Mouse (Mus musculus) telencephalon, adult 2 months (tissue): Measurements from ENCODE around the gene 1110059E24Rik.
"Not testable (repeated sequence)": the region's sequence is repeated elsewhere in the genome, so short reads cannot be mapped to it uniquely, and the experiment has no call there.

Source experiments
- DNase-seq: peaks from one replicate; pipeline ENCODE4 v3.0.0-alpha.2; 2011; ENCODE audit warnings: low read depth, low spot score

1110059E24Rik gene

GRCm38 (mm10) chr19:21626271-21626988, 26.3 kb downstream of the 1110059E24Rik start:
- no peak for DNase-seq

- DNase-seq, result no peak
These were observed 28.6 kb downstream of the 1110059E24Rik start for GRCm38 (mm10) chr19:21624148-21624535.

- no peak for DNase-seq
These were observed 29.2 kb downstream of the 1110059E24Rik start for GRCm38 (mm10) chr19:21623410-21624147.

- DNase-seq, result no peak
These were observed 37.0 kb downstream of the 1110059E24Rik start for GRCm38 (mm10) chr19:21615801-21616200.

- no peak for DNase-seq
These were observed 40.8 kb downstream of the 1110059E24Rik start for GRCm38 (mm10) chr19:21611725-21612575.

- no peak for DNase-seq
These were observed 41.5 kb downstream of the 1110059E24Rik start for GRCm38 (mm10) chr19:21611297-21611696.

GRCm38 (mm10) chr19:21610240-21610639, 42.5 kb downstream of the 1110059E24Rik start:
- no peak for DNase-seq

- DNase-seq, result no peak
These were observed 47.5 kb downstream of the 1110059E24Rik start for GRCm38 (mm10) chr19:21605294-21605693.

GRCm38 (mm10) chr19:21603836-21604235, 48.9 kb downstream of the 1110059E24Rik start:
- no peak for DNase-seq

GRCm38 (mm10) chr19:21601541-21602101, 51.2 kb downstream of the 1110059E24Rik start:
- no peak for DNase-seq

GRCm38 (mm10) chr19:21598659-21599352, 54.0 kb downstream of the 1110059E24Rik start:
- no peak for DNase-seq

- no peak for DNase-seq
These were observed 58.1 kb downstream of the 1110059E24Rik start for GRCm38 (mm10) chr19:21594676-21595075.

GRCm38 (mm10) chr19:21592216-21592615, 60.6 kb downstream of the 1110059E24Rik start:
- not testable (repeated sequence) for DNase-seq

GRCm38 (mm10) chr19:21589888-21590287, 62.9 kb downstream of the 1110059E24Rik start:
- no peak for DNase-seq

- no peak for DNase-seq
These were observed 65.2 kb downstream of the 1110059E24Rik start for GRCm38 (mm10) chr19:21587593-21587992.

- no peak for DNase-seq
These were observed 66.2 kb downstream of the 1110059E24Rik start for GRCm38 (mm10) chr19:21586546-21586945.

- no peak for DNase-seq
These were observed 66.9 kb downstream of the 1110059E24Rik start for GRCm38 (mm10) chr19:21585868-21586267.

- no peak for DNase-seq
These were observed 68.8 kb downstream of the 1110059E24Rik start for GRCm38 (mm10) chr19:21583986-21584385.

GRCm38 (mm10) chr19:21583523-21583984, 69.2 kb downstream of the 1110059E24Rik start:
- DNase-seq, result no peak

- no peak for DNase-seq
These were observed 71.4 kb downstream of the 1110059E24Rik start for GRCm38 (mm10) chr19:21581404-21581803.

GRCm38 (mm10) chr19:21579896-21580295, 72.9 kb downstream of the 1110059E24Rik start:
- no peak for DNase-seq
